Mouse (Mus musculus) E14TG2a.4 (cell line): Measurements from ENCODE around the gene Pon1.

Source experiments
- H3K27me3 ChIP-seq: 2 replicates; pipeline ENCODE4 v1.6.1; 2014; ENCODE audit warnings: low read length, control low read depth; ENCODE audit not compliant: insufficient read depth
- H3K36me3 ChIP-seq: 2 replicates; pipeline ENCODE4 v1.6.1; 2014; ENCODE audit warnings: low read length, control low read depth; ENCODE audit not compliant: insufficient read depth
- H3K4me1 ChIP-seq: replicated peaks from 2 replicates; pipeline ENCODE4 v1.6.1; 2014; ENCODE audit warnings: low read depth, low read length, control low read depth
- H3K4me3 ChIP-seq: replicated peaks from 2 replicates; pipeline ENCODE4 v1.5.1; 2014; ENCODE audit warnings: mild to moderate bottlenecking, low read length
- H3K9me3 ChIP-seq: 2 replicates; pipeline ENCODE4 v1.6.1; 2014; ENCODE audit warnings: low read length, control low read depth
- CTCF ChIP-seq: conservative IDR thresholded peaks from 2 replicates; pipeline ENCODE4 v1.5.1; 2014; ENCODE audit warnings: low read length
- NANOG ChIP-seq: IDR thresholded peaks from 2 replicates; pipeline ENCODE4 v1.6.1; 2014; ENCODE audit warnings: borderline replicate concordance, low read length, mixed read lengths
- POU5F1 ChIP-seq: IDR thresholded peaks from 2 replicates; pipeline ENCODE4 v1.6.1; 2014; ENCODE audit warnings: low read length, borderline replicate concordance

The Pon1 gene

DNA sequence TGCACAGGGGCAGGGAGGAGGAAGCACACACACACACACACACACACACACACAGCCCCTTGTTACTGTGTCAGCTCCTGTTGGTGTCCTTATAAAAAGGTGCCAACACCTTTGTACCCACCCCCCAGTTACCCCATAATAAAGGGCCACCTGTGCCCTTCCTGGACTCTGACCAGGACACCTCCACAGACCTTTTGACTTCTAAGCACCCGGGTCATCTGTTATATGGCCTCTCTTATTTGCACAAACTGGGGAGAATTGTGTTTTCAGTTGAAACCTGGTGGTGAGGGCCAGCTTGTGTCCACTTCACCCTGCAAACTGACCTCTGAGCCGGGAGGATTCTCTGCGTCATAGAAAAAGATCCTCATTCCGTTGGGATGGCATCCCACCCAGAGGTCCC is 22.3 kb downstream of the Pon1 start:
- no peak for TF ChIP-seq CTCF
- TF ChIP-seq NANOG: no peak
- TF ChIP-seq POU5F1: no peak
- Histone ChIP-seq H3K36me3 (no peaks in the 10 kb centered on the region), H3K9me3 (0 out of 2 replicates have a peak, but pooled peaks cover 3% of the 10 kb centered on the region), H3K4me3 (no peak overlapping the region), H3K4me1 (peaks cover 16% of the 10 kb centered on the region), H3K27me3 (0 out of 2 replicates have a peak, but pooled peaks cover 3% of the 10 kb centered on the region)

DNA sequence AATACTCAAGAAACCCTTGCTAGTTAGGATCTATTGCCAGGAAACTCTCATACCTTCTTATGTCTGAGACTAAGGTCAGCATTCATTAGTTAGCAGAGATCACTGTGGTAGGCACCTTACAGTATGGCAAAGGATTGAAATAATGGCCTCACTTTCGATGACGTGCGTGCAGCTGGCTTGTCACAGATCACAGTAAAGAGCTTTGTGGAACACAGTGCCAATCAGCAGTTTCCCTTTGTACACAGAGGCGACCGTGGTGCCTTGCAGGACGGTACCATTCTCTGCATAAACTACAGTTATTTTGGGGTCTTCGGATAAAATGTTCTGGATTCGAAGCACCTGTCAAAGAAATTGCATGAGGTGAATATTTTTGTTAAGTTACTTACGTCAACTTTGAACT is 25.6 kb downstream of the Pon1 start:
- TF ChIP-seq POU5F1: no peak
- TF ChIP-seq NANOG: no peak
- no peak for TF ChIP-seq CTCF
- Histone ChIP-seq H3K4me3 (no peak overlapping the region), H3K27me3 (0 out of 2 replicates have a peak, but pooled peaks cover 3% of the 10 kb centered on the region), H3K9me3 (no peaks in the 10 kb centered on the region), H3K36me3 (no peaks in the 10 kb centered on the region), H3K4me1 (peaks cover 16% of the 10 kb centered on the region)

GRCm38 (mm10) chr6:5167051-5167677 is 26.6 kb downstream of the Pon1 start:
- Histone ChIP-seq H3K4me1 (peaks cover 8% of the 10 kb centered on the region; the same call in 1 of the 2 replicates), H3K9me3 (no peaks in the 10 kb centered on the region), H3K36me3 (no peaks in the 10 kb centered on the region), H3K27me3 (0 out of 2 replicates have a peak, but pooled peaks cover 3% of the 10 kb centered on the region), H3K4me3 (no peak overlapping the region; the same call in 1 of the 2 replicates)
- TF ChIP-seq NANOG: no peak

GRCm38 (mm10) chr6:5164855-5165254 is 28.9 kb downstream of the Pon1 start:
- H3K36me3 ChIP-seq: peaks cover 5% of the 10 kb centered on the region
- peaks cover 8% of the 10 kb centered on the region; the same call in 1 of the 2 replicates for H3K4me1 ChIP-seq
- no peaks in the 10 kb centered on the region for H3K27me3 ChIP-seq
- no peak overlapping the region for H3K4me3 ChIP-seq
- TF ChIP-seq CTCF (no peak), POU5F1 (no peak), NANOG (no peak)
- H3K9me3 ChIP-seq: no peaks in the 10 kb centered on the region

GRCm38 (mm10) chr6:5163507-5164144 is 30.1 kb downstream of the Pon1 start:
- TF ChIP-seq NANOG (no peak), POU5F1 (no peak), CTCF (no peak)

DNA sequence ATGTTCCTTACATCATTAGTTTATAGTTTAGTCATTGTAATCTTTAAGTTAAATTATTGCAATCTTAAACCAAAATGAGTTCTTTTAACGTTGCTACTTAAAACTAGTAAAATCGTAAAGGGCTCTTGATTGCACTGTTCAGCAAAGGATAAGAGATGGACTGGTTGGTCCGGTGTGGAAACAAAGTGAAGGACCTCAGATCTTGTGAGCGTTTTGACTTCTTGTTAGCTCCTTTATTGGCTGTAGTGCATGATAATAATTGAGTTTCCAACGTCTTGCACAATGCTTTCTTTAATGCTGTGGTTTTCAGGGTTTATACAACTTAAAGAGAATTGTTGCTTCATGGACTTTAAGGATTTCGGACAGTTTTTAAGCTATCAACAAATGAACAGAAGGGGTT is 31.7 kb downstream of the Pon1 start:
- no peaks in the 10 kb centered on the region for H3K9me3 ChIP-seq
- H3K27me3 ChIP-seq: no peaks in the 10 kb centered on the region
- 0 out of 2 replicates have a peak, but pooled peaks cover under 1% of the 10 kb centered on the region for H3K4me1 ChIP-seq
- peaks cover 20% of the 10 kb centered on the region for H3K36me3 ChIP-seq
- H3K4me3 ChIP-seq: no peak overlapping the region
- TF ChIP-seq CTCF (no peak), POU5F1 (no peak), NANOG (no peak)

More at GRCm38 (mm10) chr6:5163507-5164144, 30.1 kb downstream of the Pon1 start:
- Histone ChIP-seq H3K4me3 (no peak overlapping the region), H3K36me3 (peaks cover 17% of the 10 kb centered on the region), H3K9me3 (no peaks in the 10 kb centered on the region), H3K27me3 (no peaks in the 10 kb centered on the region), H3K4me1 (peaks cover 8% of the 10 kb centered on the region; the same call in 1 of the 2 replicates)

DNA sequence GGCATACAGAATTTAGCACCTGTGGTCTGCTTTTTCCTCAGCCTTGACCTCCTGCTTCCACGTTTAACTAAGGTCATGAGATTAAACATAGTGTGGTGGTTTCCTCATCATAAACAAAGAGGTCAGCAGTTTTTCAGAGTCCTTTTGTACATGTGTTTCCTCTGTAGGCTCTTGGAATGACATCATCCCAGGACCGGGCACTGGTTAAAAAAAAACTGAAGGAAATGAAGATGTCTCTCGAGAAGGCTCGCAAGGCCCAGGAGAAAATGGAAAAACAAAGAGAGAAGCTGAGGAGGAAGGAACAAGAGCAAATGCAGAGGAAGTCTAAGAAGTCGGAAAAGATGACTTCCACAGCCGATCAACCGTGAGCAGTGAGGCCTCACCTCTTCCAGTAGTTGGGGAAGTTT is 34.4 kb downstream of the Pon1 start:
- H3K36me3 ChIP-seq: peaks cover 39% of the 10 kb centered on the region
- no peak for TF ChIP-seq POU5F1
- 0 out of 2 replicates have a peak, but pooled peaks have one; percentile 5 for TF ChIP-seq CTCF
- no peak for TF ChIP-seq NANOG

GRCm38 (mm10) chr6:5156541-5157425 is 37.0 kb downstream of the Pon1 start:
- peaks cover 24% of the 10 kb centered on the region for H3K9me3 ChIP-seq
- no peaks in the 10 kb centered on the region for H3K4me1 ChIP-seq
- no peak overlapping the region for H3K4me3 ChIP-seq
- H3K27me3 ChIP-seq: no peaks in the 10 kb centered on the region
- TF ChIP-seq CTCF (no peak), POU5F1 (no peak), NANOG (no peak)
- peaks cover 45% of the 10 kb centered on the region for H3K36me3 ChIP-seq

More for the DNA sequence above, 34.4 kb downstream of the Pon1 start:
- peaks cover 19% of the 10 kb centered on the region for H3K9me3 ChIP-seq
- H3K27me3 ChIP-seq: no peaks in the 10 kb centered on the region
- no peak overlapping the region for H3K4me3 ChIP-seq
- H3K4me1 ChIP-seq: no peaks in the 10 kb centered on the region
